Comparison of ENCODE assay signal across 8 mouse cellular contexts in the genomic region with DNA sequence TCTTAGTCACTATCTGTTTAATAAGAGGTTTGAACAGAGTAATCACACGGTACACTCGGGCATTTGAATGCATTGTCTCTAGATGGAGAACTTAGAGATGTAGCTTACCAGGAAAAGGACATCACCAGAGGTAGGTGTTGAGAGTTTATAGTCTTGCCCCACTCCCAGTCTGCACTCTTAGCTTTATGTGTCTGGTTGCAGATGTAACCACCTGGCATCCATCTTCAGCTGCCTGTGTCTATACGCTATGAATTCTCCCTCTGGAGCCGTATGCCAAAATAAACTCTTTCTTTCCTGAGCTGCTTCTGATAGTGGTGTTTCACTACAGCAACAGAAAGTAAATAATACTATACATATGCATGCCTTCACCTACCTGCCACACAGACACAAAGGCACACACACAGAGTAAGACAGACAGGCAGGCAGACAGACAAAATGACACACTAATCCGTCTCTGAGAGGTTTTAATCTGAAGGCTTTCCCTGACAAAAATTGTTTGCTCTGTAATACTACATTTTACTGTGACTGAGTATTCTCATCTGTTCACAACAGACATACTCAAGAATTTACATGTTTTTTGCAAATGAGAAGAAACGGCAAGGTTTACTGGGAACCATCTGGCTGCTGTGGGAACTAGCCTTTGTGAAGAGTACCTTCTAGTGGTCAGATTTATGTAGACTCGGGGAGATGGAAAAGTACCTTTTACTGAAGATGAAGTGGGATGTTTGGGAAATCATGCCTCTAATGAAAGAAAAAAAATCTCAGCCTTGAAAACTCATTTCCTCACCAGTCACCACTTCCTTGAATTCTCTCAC.
DNase-seq lines count a peak whose midpoint lies in the region; ATAC-seq and TF ChIP-seq lines count a peak whose summit lies in the region.

No protein-coding gene starts in this region.

- no peak overlapping the region for H3K4me3 ChIP-seq in embryonic facial prominence, embryonic 11.5 days (ENCODE audit: low read depth, low read length)
- no peak overlapping the region for H3K4me3 ChIP-seq in embryonic facial prominence, embryonic 10.5 days
- no peak overlapping the region for H3K4me3 ChIP-seq in lung, postnatal 0 days (ENCODE audit: low read depth, low read length)
- H3K4me3 ChIP-seq in intestine, embryonic 16.5 days (ENCODE audit: low read length) = no peak overlapping the region

- no peaks in the 10 kb centered on the region for H3K9me3 ChIP-seq in embryonic facial prominence, embryonic 11.5 days (replicated peaks; ENCODE audit: control insufficient read depth, low read length)
- no peaks in the 10 kb centered on the region for H3K9me3 ChIP-seq in embryonic facial prominence, embryonic 10.5 days
- no peaks in the 10 kb centered on the region for H3K9me3 ChIP-seq in lung, postnatal 0 days (ENCODE audit: low read length)
- H3K9me3 ChIP-seq in intestine, embryonic 16.5 days (ENCODE audit: control insufficient read depth, low read length) = no peaks in the 10 kb centered on the region

- TF ChIP-seq CTCF in lung, postnatal 0 days (IDR thresholded peaks at IDR 0.05) = peak; percentile 77

- H3K4me1 ChIP-seq in embryonic facial prominence, embryonic 11.5 days (ENCODE audit: control insufficient read depth, insufficient read depth, low read length) = no peaks in the 10 kb centered on the region
- H3K4me1 ChIP-seq in embryonic facial prominence, embryonic 10.5 days = no peaks in the 10 kb centered on the region
- H3K4me1 ChIP-seq in lung, postnatal 0 days (ENCODE audit: insufficient read depth, low read depth, low read length) = 0 out of 2 replicates have a peak, but pooled peaks cover 3% of the 10 kb centered on the region
- no peaks in the 10 kb centered on the region for H3K4me1 ChIP-seq in intestine, embryonic 16.5 days (ENCODE audit: control insufficient read depth, insufficient read depth, low read length)

- no peak overlapping the region for H3K4me2 ChIP-seq in embryonic facial prominence, embryonic 11.5 days (ENCODE audit: low read depth, low read length)
- H3K4me2 ChIP-seq in lung, postnatal 0 days (replicated peaks; ENCODE audit: low read depth, low read length) = no peak overlapping the region
- no peak overlapping the region for H3K4me2 ChIP-seq in intestine, embryonic 16.5 days (ENCODE audit: low read depth, low read length)

- TF ChIP-seq EP300 in lung, postnatal 0 days (IDR thresholded peaks at IDR 0.05) = 0 out of 2 replicates have a peak, but pooled peaks have one; percentile 31

- H3K36me3 ChIP-seq in embryonic facial prominence, embryonic 11.5 days (replicated peaks; ENCODE audit: control insufficient read depth, insufficient read depth, low read depth, low read length) = no peaks in the 10 kb centered on the region
- no peaks in the 10 kb centered on the region for H3K36me3 ChIP-seq in embryonic facial prominence, embryonic 10.5 days (replicated peaks)
- H3K36me3 ChIP-seq in lung, postnatal 0 days (ENCODE audit: insufficient read depth, low read length) = no peaks in the 10 kb centered on the region
- no peaks in the 10 kb centered on the region for H3K36me3 ChIP-seq in intestine, embryonic 16.5 days (ENCODE audit: control insufficient read depth, insufficient read depth, low read length)

- peak; percentile 31 for DNase-seq in embryonic facial prominence, embryonic 11.5 days (ENCODE audit: low spot score)
- DNase-seq in embryonic facial prominence, embryonic 10.5 days (ENCODE audit: low spot score) = no peak
- DNase-seq in lung, postnatal 0 days (ENCODE audit: low spot score) = peak; percentile 81
- no peak for DNase-seq in lung, adult 18-20 months
- peak; percentile 11 for DNase-seq in retina, embryonic 14.5 days (ENCODE audit: low spot score)
- no peak for DNase-seq in thymus, postnatal 14 days

- no peaks in the 10 kb centered on the region for H3K27me3 ChIP-seq in embryonic facial prominence, embryonic 11.5 days (ENCODE audit: control insufficient read depth, insufficient read depth, low read length)
- no peaks in the 10 kb centered on the region for H3K27me3 ChIP-seq in embryonic facial prominence, embryonic 10.5 days (replicated peaks; ENCODE audit: low read depth, poor library complexity, severe bottlenecking)
- no peaks in the 10 kb centered on the region for H3K27me3 ChIP-seq in lung, postnatal 0 days (replicated peaks; ENCODE audit: insufficient read depth, low read length)
- H3K27me3 ChIP-seq in intestine, embryonic 16.5 days (replicated peaks; ENCODE audit: control insufficient read depth, insufficient read depth, low read length) = no peaks in the 10 kb centered on the region

- H3K9ac ChIP-seq in embryonic facial prominence, embryonic 11.5 days (replicated peaks; ENCODE audit: low read length) = no peak overlapping the region
- H3K9ac ChIP-seq in lung, postnatal 0 days (replicated peaks; ENCODE audit: low read depth) = no peak overlapping the region
- no peak overlapping the region for H3K9ac ChIP-seq in intestine, embryonic 16.5 days (ENCODE audit: low read depth, low read length)

- no peak for ATAC-seq in embryonic facial prominence, embryonic 11.5 days (replicated peaks; ENCODE audit: insufficient number of reproducible peaks, low FRiP score, low TSS enrichment, low read depth)
- peak; percentile 54; the same call in 1 of the 2 replicates for ATAC-seq in lung, postnatal 0 days
- ATAC-seq in intestine, embryonic 16.5 days = peak; percentile 77
- no peak for ATAC-seq in activated CD4-positive, CD25-positive, alpha-beta regulatory T cell, adult 4 months

- 71% methylated on average over 7 of the region's 7 CpGs for WGBS in embryonic facial prominence, embryonic 11.5 days
- WGBS in embryonic facial prominence, embryonic 10.5 days = 78% methylated on average over 7 of the region's 7 CpGs
- WGBS in lung, postnatal 0 days = 46% methylated on average over 7 of the region's 7 CpGs
- WGBS in intestine, embryonic 16.5 days = 53% methylated on average over 7 of the region's 7 CpGs

- no peak overlapping the region for H3K27ac ChIP-seq in embryonic facial prominence, embryonic 11.5 days (replicated peaks; ENCODE audit: low read depth, low read length)
- no peak overlapping the region for H3K27ac ChIP-seq in embryonic facial prominence, embryonic 10.5 days (replicated peaks)
- no peak overlapping the region for H3K27ac ChIP-seq in lung, postnatal 0 days (ENCODE audit: low read length)
- peak overlapping the region; percentile 21 for H3K27ac ChIP-seq in intestine, embryonic 16.5 days (ENCODE audit: low read length)

Comparison
In these comparisons a context has a peak if more than half of its experiments do, and no peak if none do; other contexts are left out.
1. DNase-seq: peak in embryonic facial prominence, embryonic 11.5 days (single experiment), lung, postnatal 0 days (single experiment) and retina, embryonic 14.5 days (single experiment); none in embryonic facial prominence, embryonic 10.5 days (single experiment), lung, adult 18-20 months (0 of 2) and thymus, postnatal 14 days (single experiment).
2. ATAC-seq: peak in lung, postnatal 0 days (single experiment) and intestine, embryonic 16.5 days (single experiment); none in embryonic facial prominence, embryonic 11.5 days (single experiment) and activated CD4-positive, CD25-positive, alpha-beta regulatory T cell, adult 4 months (single experiment).